Mouse (Mus musculus) gonadal fat pad, adult 2 months (tissue): ENCODE data around the gene Fgfr2. TPM values are rescaled to one million over a fixed set of nuclear protein-coding genes. Genes with fewer than 3 reads are reported as not detected.
"Not testable (repeated sequence)": the region's sequence is repeated elsewhere in the genome, so short reads cannot be mapped to it uniquely, and the experiment has no call there.

Source experiments
- DNase-seq: peaks from one replicate; pipeline ENCODE4 v3.0.0-alpha.2; 2012; ENCODE audit warnings: low read depth
- polyA plus RNA-seq: library from polyadenylated mRNA; depleted of rRNA; stranded (reverse); fragments of >200 nt; gene quantifications from 2 replicates; pipeline ENCODE4 v1.2.3, GENCODE M21; 2012

Gene Fgfr2
- polyA plus RNA-seq, 1 experiment: 33.3 TPM

GRCm38 (mm10) chr7:131223086-131223485 is 1900.1 kb downstream of the Fgfr2 start:
- DNase-seq: no peak

- DNase-seq: no peak
These were observed 1935.2 kb downstream of the Fgfr2 start for GRCm38 (mm10) chr7:131187996-131188395.

- no peak for DNase-seq
These were observed 1936.1 kb downstream of the Fgfr2 start for GRCm38 (mm10) chr7:131187047-131187446.

- DNase-seq: no peak
These were observed 1938.8 kb downstream of the Fgfr2 start for GRCm38 (mm10) chr7:131184339-131184738.

- DNase-seq: no peak
These were observed 1940.5 kb downstream of the Fgfr2 start for GRCm38 (mm10) chr7:131182685-131183084.

- no peak for DNase-seq
These were observed 1949.0 kb downstream of the Fgfr2 start, which contains the start of gene 5430419D17Rik for GRCm38 (mm10) chr7:131174121-131174520. TSS of gene 5430419D17Rik (plus strand) at chr7:131174402.

GRCm38 (mm10) chr7:131169099-131169498 is 1954.1 kb downstream of the Fgfr2 start:
- no peak for DNase-seq

GRCm38 (mm10) chr7:131167771-131168170 is 1955.4 kb downstream of the Fgfr2 start:
- DNase-seq: no peak

- no peak for DNase-seq
These were observed 1960.9 kb downstream of the Fgfr2 start for GRCm38 (mm10) chr7:131162251-131162650.

GRCm38 (mm10) chr7:131153044-131153443 is 1970.1 kb downstream of the Fgfr2 start:
- no peak for DNase-seq

GRCm38 (mm10) chr7:131150179-131150578 is 1973.0 kb downstream of the Fgfr2 start:
- no peak for DNase-seq

- DNase-seq: no peak
These were observed 1976.9 kb downstream of the Fgfr2 start, which contains the start of gene 4933402N03Rik for GRCm38 (mm10) chr7:131146214-131146613. TSS of gene 4933402N03Rik (minus strand) at chr7:131146314.

- no peak for DNase-seq
These were observed 1990.0 kb downstream of the Fgfr2 start for GRCm38 (mm10) chr7:131133181-131133580.

GRCm38 (mm10) chr7:131130021-131130420 is 1993.1 kb downstream of the Fgfr2 start:
- DNase-seq: no peak

- DNase-seq: no peak
These were observed 2000.8 kb downstream of the Fgfr2 start for GRCm38 (mm10) chr7:131122210-131122807.

- DNase-seq: no peak
These were observed 2008.7 kb downstream of the Fgfr2 start for GRCm38 (mm10) chr7:131114434-131114833.

- no peak for DNase-seq
These were observed 2009.5 kb downstream of the Fgfr2 start for GRCm38 (mm10) chr7:131113676-131114075.

GRCm38 (mm10) chr7:131112486-131112885 is 2010.7 kb downstream of the Fgfr2 start:
- no peak for DNase-seq

GRCm38 (mm10) chr7:131082403-131082802 is 2040.7 kb downstream of the Fgfr2 start:
- not testable (repeated sequence) for DNase-seq

GRCm38 (mm10) chr7:131075956-131076355 is 2047.2 kb downstream of the Fgfr2 start:
- DNase-seq: no peak

GRCm38 (mm10) chr7:131074098-131074497 is 2049.1 kb downstream of the Fgfr2 start:
- not testable (repeated sequence) for DNase-seq

GRCm38 (mm10) chr7:131073476-131073875 is 2049.7 kb downstream of the Fgfr2 start:
- not testable (repeated sequence) for DNase-seq

GRCm38 (mm10) chr7:131068191-131068590 is 2055.0 kb downstream of the Fgfr2 start:
- DNase-seq: not testable (repeated sequence)

GRCm38 (mm10) chr7:131062541-131062940 is 2060.6 kb downstream of the Fgfr2 start:
- no peak for DNase-seq
